Mouse (Mus musculus) limb, embryonic 15.5 days (tissue): ENCODE measurements at regions not wholly inside any gene's neighbourhood (a gene's known extent, or its start where the extent isn't known, plus 50 kb on each side); places are given as distances from the start of the nearest gene placed in this dataset.

Experiments
- ATAC-seq: fragments of 200-750 bp; cut with Nextera tagmentation; 2 replicates; pipeline ENCODE4 v1.8.0; 2017; ENCODE audit warnings: low read depth, moderate TSS enrichment; ENCODE audit not compliant: insufficient number of reproducible peaks, low FRiP score, low TSS enrichment
- H3K27ac ChIP-seq: fragments of 300-500 bp; sonication (generic); 2 replicates; pipeline ENCODE4 v1.5.1; 2015; ENCODE audit warnings: moderate library complexity, mild to moderate bottlenecking, inconsistent platforms
- H3K27me3 ChIP-seq: fragments of 300-500 bp; sonication (generic); 2 replicates; pipeline ENCODE4 v1.6.1; 2015; ENCODE audit warnings: inconsistent platforms
- H3K36me3 ChIP-seq: fragments of 300-500 bp; sonication (generic); 2 replicates; pipeline ENCODE4 v1.6.1; 2015; ENCODE audit warnings: inconsistent platforms
- H3K4me1 ChIP-seq: fragments of 300-500 bp; sonication (generic); 2 replicates; pipeline ENCODE4 v1.6.1; 2015; ENCODE audit warnings: inconsistent platforms
- H3K4me2 ChIP-seq: fragments of 300-500 bp; sonication (generic); 2 replicates; pipeline ENCODE4 v1.6.1; 2015; ENCODE audit warnings: mild to moderate bottlenecking, inconsistent platforms
- H3K4me3 ChIP-seq: fragments of 300-500 bp; sonication (generic); 2 replicates; pipeline ENCODE4 v1.5.1; 2015; ENCODE audit warnings: mild to moderate bottlenecking, inconsistent platforms
- H3K9ac ChIP-seq: fragments of 300-500 bp; sonication (generic); 2 replicates; pipeline ENCODE4 v1.6.1; 2015; ENCODE audit warnings: inconsistent platforms
- H3K9me3 ChIP-seq: fragments of 300-500 bp; sonication (generic); 2 replicates; pipeline ENCODE4 v1.6.1; 2016; ENCODE audit warnings: inconsistent platforms
- WGBS: fragments of 180-500 bp; shearing (Covaris S2); methylation state at CpG from one replicate; pipeline ENCODE4 v1.1.7; 2015; 5-methylcytosine and 5-hydroxymethylcytosine counted together

- ATAC-seq: no peak
- Histone ChIP-seq H3K4me1 (peaks cover 33% of the 10 kb centered on the region), H3K27ac (peak overlapping the region; percentile 63), H3K36me3 (no peaks in the 10 kb centered on the region), H3K27me3 (no peaks in the 10 kb centered on the region; the same call in 1 of the 2 replicates), H3K9me3 (no peaks in the 10 kb centered on the region), H3K4me2 (peak overlapping the region; percentile 25), H3K9ac (no peak overlapping the region), H3K4me3 (no peak overlapping the region)
- 39% methylated on average over 24 of the region's 24 CpGs for WGBS
Observed at GRCm38 (mm10) chr17:45885461-45886336, 146.5 kb downstream of the Vegfa start.

GRCm38 (mm10) chr17:45884021-45884722 lies 148.0 kb downstream of the Vegfa start:
- ATAC-seq: no peak
- Histone ChIP-seq H3K27me3 (no peaks in the 10 kb centered on the region), H3K27ac (no peak overlapping the region), H3K4me3 (no peak overlapping the region), H3K4me1 (peaks cover 34% of the 10 kb centered on the region), H3K4me2 (no peak overlapping the region), H3K9me3 (no peaks in the 10 kb centered on the region), H3K36me3 (no peaks in the 10 kb centered on the region), H3K9ac (no peak overlapping the region)
- 67% methylated on average over 9 of the region's 9 CpGs for WGBS

- Histone ChIP-seq H3K27ac (no peak overlapping the region), H3K4me2 (no peak overlapping the region), H3K4me3 (no peak overlapping the region), H3K4me1 (peaks cover 33% of the 10 kb centered on the region), H3K27me3 (no peaks in the 10 kb centered on the region), H3K9me3 (no peaks in the 10 kb centered on the region), H3K9ac (no peak overlapping the region), H3K36me3 (no peaks in the 10 kb centered on the region)
- ATAC-seq: no peak
- WGBS: 76% methylated on average over 3 of the region's 3 CpGs
Observed at GRCm38 (mm10) chr17:45882682-45883081, 149.0 kb upstream of the 1600014C23Rik start.

- Histone ChIP-seq H3K4me1 (peaks cover 27% of the 10 kb centered on the region), H3K36me3 (no peaks in the 10 kb centered on the region), H3K4me2 (no peak overlapping the region), H3K27ac (no peak overlapping the region), H3K9ac (no peak overlapping the region), H3K4me3 (no peak overlapping the region), H3K27me3 (0 out of 2 replicates have a peak, but pooled peaks cover 5% of the 10 kb centered on the region), H3K9me3 (no peaks in the 10 kb centered on the region)
- ATAC-seq: no peak
- 87% methylated on average over 9 of the region's 9 CpGs for WGBS
Observed at GRCm38 (mm10) chr17:45881284-45881683, 147.6 kb upstream of the 1600014C23Rik start.

- no peak overlapping the region for H3K4me3 ChIP-seq
- no peaks in the 10 kb centered on the region for H3K36me3 ChIP-seq
- WGBS: 86% methylated on average over 6 of the region's 6 CpGs
- no peaks in the 10 kb centered on the region for H3K9me3 ChIP-seq
- ATAC-seq: no peak
- no peak overlapping the region for H3K27ac ChIP-seq
- H3K27me3 ChIP-seq: 0 out of 2 replicates have a peak, but pooled peaks cover 5% of the 10 kb centered on the region
- peaks cover 22% of the 10 kb centered on the region for H3K4me1 ChIP-seq
- H3K9ac ChIP-seq: no peak overlapping the region
- H3K4me2 ChIP-seq: no peak overlapping the region
Observed at GRCm38 (mm10) chr17:45880761-45881160, 147.1 kb upstream of the 1600014C23Rik start.

GRCm38 (mm10) chr17:45879478-45880250 lies 146.0 kb upstream of the 1600014C23Rik start:
- WGBS: 48% methylated on average over 6 of the region's 6 CpGs
- Histone ChIP-seq H3K27ac (no peak overlapping the region), H3K4me2 (no peak overlapping the region), H3K9ac (no peak overlapping the region), H3K36me3 (no peaks in the 10 kb centered on the region), H3K9me3 (no peaks in the 10 kb centered on the region), H3K4me1 (peaks cover 20% of the 10 kb centered on the region), H3K27me3 (peaks cover 5% of the 10 kb centered on the region), H3K4me3 (no peak overlapping the region)
- no peak for ATAC-seq

- Histone ChIP-seq H3K27ac (no peak overlapping the region), H3K9me3 (no peaks in the 10 kb centered on the region), H3K27me3 (peaks cover 18% of the 10 kb centered on the region), H3K4me1 (peaks cover 32% of the 10 kb centered on the region), H3K36me3 (no peaks in the 10 kb centered on the region), H3K4me3 (no peak overlapping the region), H3K9ac (no peak overlapping the region), H3K4me2 (no peak overlapping the region)
- WGBS: 88% methylated on average over 6 of the region's 6 CpGs
- no peak for ATAC-seq
Observed at GRCm38 (mm10) chr17:45878394-45878793, 144.8 kb upstream of the 1600014C23Rik start.

- ATAC-seq: no peak
- H3K4me1 ChIP-seq: peaks cover 53% of the 10 kb centered on the region
- H3K27ac ChIP-seq: no peak overlapping the region
- no peaks in the 10 kb centered on the region for H3K9me3 ChIP-seq
- no peak overlapping the region for H3K4me3 ChIP-seq
- no peak overlapping the region for H3K9ac ChIP-seq
- peaks cover 32% of the 10 kb centered on the region for H3K27me3 ChIP-seq
- no peaks in the 10 kb centered on the region for H3K36me3 ChIP-seq
- WGBS: 69% methylated on average over 8 of the region's 8 CpGs
- no peak overlapping the region for H3K4me2 ChIP-seq
Observed at GRCm38 (mm10) chr17:45875325-45875724, 141.7 kb upstream of the 1600014C23Rik start.

- no peak overlapping the region for H3K9ac ChIP-seq
Observed at GRCm38 (mm10) chr17:45873996-45874395, 140.4 kb upstream of the 1600014C23Rik start.

GRCm38 (mm10) chr17:45873200-45873955 lies 139.7 kb upstream of the 1600014C23Rik start:
- H3K9ac ChIP-seq: no peak overlapping the region
- H3K36me3 ChIP-seq: no peaks in the 10 kb centered on the region
- no peaks in the 10 kb centered on the region for H3K9me3 ChIP-seq
- H3K4me1 ChIP-seq: peaks cover 59% of the 10 kb centered on the region
- H3K4me3 ChIP-seq: no peak overlapping the region
- no peak for ATAC-seq
- WGBS: 5% methylated on average over 21 of the region's 21 CpGs
- H3K27me3 ChIP-seq: peaks cover 32% of the 10 kb centered on the region
- no peak overlapping the region for H3K4me2 ChIP-seq
- no peak overlapping the region for H3K27ac ChIP-seq

More at GRCm38 (mm10) chr17:45873996-45874395, 140.4 kb upstream of the 1600014C23Rik start:
- H3K27me3 ChIP-seq: peaks cover 32% of the 10 kb centered on the region
- H3K4me2 ChIP-seq: no peak overlapping the region
- 22% methylated on average over 8 of the region's 8 CpGs for WGBS
- no peak overlapping the region for H3K4me3 ChIP-seq
- ATAC-seq: no peak
- peaks cover 58% of the 10 kb centered on the region for H3K4me1 ChIP-seq
- no peak overlapping the region for H3K27ac ChIP-seq
- no peaks in the 10 kb centered on the region for H3K9me3 ChIP-seq
- no peaks in the 10 kb centered on the region for H3K36me3 ChIP-seq
